Mouse (Mus musculus) CH12.LX (cell line): ENCODE results near the gene Slc35b4. TPM values are rescaled to one million over a fixed set of nuclear protein-coding genes. Genes with fewer than 3 reads are reported as not detected.

Experiments
- DNase-seq: peaks from one replicate; pipeline ENCODE4 v3.0.0-alpha.2; 2013; ENCODE audit errors: extremely low read depth
- H3K27ac ChIP-seq: 2 replicates; pipeline ENCODE4 v1.5.1; 2012; ENCODE audit warnings: low read depth, mild to moderate bottlenecking, control low read depth, moderate library complexity; ENCODE audit not compliant: insufficient read depth
- H3K27me3 ChIP-seq: replicated peaks from 2 replicates; pipeline ENCODE3; 2012; ENCODE audit warnings: inconsistent platforms
- H3K36me3 ChIP-seq, 2 experiments: replicated peaks in 1 of 2; 2 replicates each; pipeline versions ENCODE3 to v1.6.1; 2012; ENCODE audit warnings: inconsistent platforms in 1 of 2, low read length in 1 of 2, mild to moderate bottlenecking in 1 of 2, mixed read lengths in 1 of 2, moderate library complexity in 1 of 2; ENCODE audit not compliant: control insufficient read depth in 1 of 2, insufficient read depth in 1 of 2
- H3K4me1 ChIP-seq, 2 experiments: 2 replicates each; pipeline ENCODE4 v1.6.1; 2012; ENCODE audit warnings: inconsistent platforms in 1 of 2, moderate library complexity in 1 of 2; ENCODE audit not compliant: insufficient read depth in 2 of 2, control insufficient read depth in 1 of 2
- H3K4me2 ChIP-seq: 2 replicates; pipeline ENCODE4 v1.6.1; 2012; ENCODE audit warnings: low read depth, mild to moderate bottlenecking, control low read depth; ENCODE audit not compliant: poor library complexity, insufficient read depth, severe bottlenecking
- H3K4me3 ChIP-seq, 3 experiments: fragments of 150-350 bp in 1 of 3; sonication (generic) in 1 of 3; replicated peaks in 1 of 3; 2 replicates each; pipeline versions ENCODE3 to v1.5.1; 2011 to 2012; ENCODE audit warnings: low read depth in 2 of 3, low read length in 2 of 3, mild to moderate bottlenecking in 2 of 3, moderate library complexity in 2 of 3, control low read depth in 1 of 3, improper control_type of control experiment in 1 of 3, inconsistent platforms in 1 of 3, mixed read lengths in 1 of 3; ENCODE audit not compliant: poor library complexity in 1 of 3
- H3K79me2 ChIP-seq: replicated peaks from 2 replicates; pipeline ENCODE4 v1.6.1; 2012; ENCODE audit warnings: mild to moderate bottlenecking, moderate library complexity; ENCODE audit not compliant: control insufficient read depth, poor library complexity, insufficient read depth, severe bottlenecking; ENCODE audit errors: extremely low read depth
- H3K9ac ChIP-seq: 2 replicates; pipeline ENCODE4 v1.6.1; 2012; ENCODE audit warnings: low read depth, mild to moderate bottlenecking, control low read depth, moderate library complexity; ENCODE audit not compliant: insufficient read depth
- H3K9me3 ChIP-seq: replicated peaks from 2 replicates; pipeline ENCODE3; 2012; ENCODE audit warnings: low read length, inconsistent platforms, mixed read lengths
- BHLHE40 ChIP-seq: IDR thresholded peaks from 2 replicates; pipeline ENCODE4 v1.6.1; 2011; ENCODE audit warnings: mild to moderate bottlenecking, low read depth, low read length, improper control_type of control experiment
- CHD2 ChIP-seq: IDR thresholded peaks from 2 replicates; pipeline ENCODE4 v1.6.1; 2011; ENCODE audit warnings: low read length, improper control_type of control experiment
- E2F4 ChIP-seq: IDR thresholded peaks from 2 replicates; pipeline ENCODE4 v1.6.1; 2011; ENCODE audit warnings: low read depth, low read length, improper control_type of control experiment; ENCODE audit not compliant: insufficient replicate concordance
- ELF1 ChIP-seq: IDR thresholded peaks from 2 replicates; pipeline ENCODE4 v1.6.1; 2014; ENCODE audit warnings: low read depth, mild to moderate bottlenecking, inconsistent platforms, low read length, improper control_type of control experiment
- EP300 ChIP-seq: IDR thresholded peaks from 2 replicates; pipeline ENCODE4 v1.6.1; 2011; ENCODE audit warnings: low read length, improper control_type of control experiment
- ETS1 ChIP-seq: conservative IDR thresholded peaks from 2 replicates; pipeline ENCODE4 v1.6.1; 2012; ENCODE audit warnings: low read depth, mild to moderate bottlenecking, inconsistent platforms, low read length, improper control_type of control experiment, moderate library complexity
- GABPA ChIP-seq: IDR thresholded peaks from 2 replicates; pipeline ENCODE4 v1.6.1; 2012; ENCODE audit warnings: low read depth, low read length, improper control_type of control experiment, inconsistent platforms; ENCODE audit not compliant: insufficient replicate concordance
- IRF4 ChIP-seq: IDR thresholded peaks from 2 replicates; pipeline ENCODE4 v1.6.1; 2014; ENCODE audit warnings: low read depth, mild to moderate bottlenecking, inconsistent platforms, low read length, improper control_type of control experiment
- JUN ChIP-seq: IDR thresholded peaks from 2 replicates; pipeline ENCODE4 v1.6.1; 2011; ENCODE audit warnings: low read depth, mild to moderate bottlenecking, low read length, improper control_type of control experiment, moderate library complexity; ENCODE audit not compliant: insufficient read depth
- KAT2A ChIP-seq: IDR thresholded peaks from 2 replicates; pipeline ENCODE4 v1.6.1; 2012; ENCODE audit warnings: low read length, improper control_type of control experiment, inconsistent platforms; ENCODE audit not compliant: insufficient replicate concordance
- MAFK ChIP-seq: IDR thresholded peaks from 2 replicates; pipeline ENCODE4 v1.6.1; 2011; ENCODE audit warnings: low read length, improper control_type of control experiment; ENCODE audit not compliant: insufficient replicate concordance
- MAX ChIP-seq: IDR thresholded peaks from 2 replicates; pipeline ENCODE4 v1.6.1; 2011; ENCODE audit warnings: low read length, improper control_type of control experiment
- MAZ ChIP-seq: IDR thresholded peaks from 2 replicates; pipeline ENCODE4 v1.6.1; 2012; ENCODE audit warnings: low read depth, mild to moderate bottlenecking, inconsistent platforms, low read length, improper control_type of control experiment, moderate library complexity
- MEF2A ChIP-seq: IDR thresholded peaks from 2 replicates; pipeline ENCODE4 v1.6.1; 2014; ENCODE audit warnings: low read depth, mild to moderate bottlenecking, inconsistent platforms, low read length, improper control_type of control experiment, borderline replicate concordance
- MXI1 ChIP-seq: IDR thresholded peaks from 2 replicates; pipeline ENCODE4 v1.6.1; 2011; ENCODE audit warnings: mild to moderate bottlenecking, low read depth, low read length, improper control_type of control experiment
- NRF1 ChIP-seq: IDR thresholded peaks from 2 replicates; pipeline ENCODE4 v1.6.1; 2014; ENCODE audit warnings: low read depth, mild to moderate bottlenecking, inconsistent platforms, low read length, improper control_type of control experiment, moderate library complexity
- PAX5 ChIP-seq: IDR thresholded peaks from 2 replicates; pipeline ENCODE4 v1.6.1; 2012; ENCODE audit warnings: low read length, inconsistent platforms, mixed read lengths
- POLR2A ChIP-seq: IDR thresholded peaks from 2 replicates; pipeline ENCODE4 v1.6.1; 2011; ENCODE audit warnings: low read depth, mild to moderate bottlenecking, improper control_type of control experiment, low read length
- POLR2AphosphoS2 ChIP-seq: IDR thresholded peaks from 2 replicates; pipeline ENCODE4 v1.6.1; 2011; ENCODE audit warnings: low read depth, low read length, improper control_type of control experiment
- RCOR1 ChIP-seq: conservative IDR thresholded peaks from 2 replicates; pipeline ENCODE4 v1.6.1; 2012; ENCODE audit warnings: low read depth, mild to moderate bottlenecking, inconsistent platforms, low read length, improper control_type of control experiment
- SIN3A ChIP-seq: IDR thresholded peaks from 2 replicates; pipeline ENCODE4 v1.6.1; 2012; ENCODE audit warnings: low read length, improper control_type of control experiment, inconsistent platforms
- SMC3 ChIP-seq: IDR thresholded peaks from 2 replicates; pipeline ENCODE4 v1.6.1; 2011; ENCODE audit warnings: low read depth, low read length, improper control_type of control experiment
- TBP ChIP-seq: conservative IDR thresholded peaks from 2 replicates; pipeline ENCODE4 v1.6.1; 2011; ENCODE audit warnings: low read depth, low read length, improper control_type of control experiment
- UBTF ChIP-seq: IDR thresholded peaks from 2 replicates; pipeline ENCODE4 v1.6.1; 2012; ENCODE audit warnings: low read depth, mild to moderate bottlenecking, inconsistent platforms, low read length, improper control_type of control experiment, moderate library complexity
- USF1 ChIP-seq: IDR thresholded peaks from 2 replicates; pipeline ENCODE4 v1.6.1; 2014; ENCODE audit warnings: low read depth, mild to moderate bottlenecking, inconsistent platforms, low read length, improper control_type of control experiment
- ZC3H11A ChIP-seq: IDR thresholded peaks from 2 replicates; pipeline ENCODE4 v1.6.1; 2012; ENCODE audit warnings: low read depth, mild to moderate bottlenecking, inconsistent platforms, low read length, improper control_type of control experiment
- ZMIZ1 ChIP-seq: IDR thresholded peaks from 2 replicates; pipeline ENCODE4 v1.6.1; 2012; ENCODE audit warnings: low read depth, mild to moderate bottlenecking, inconsistent platforms, low read length, improper control_type of control experiment
- ZNF384 ChIP-seq: IDR thresholded peaks from 2 replicates; pipeline ENCODE4 v1.6.1; 2012; ENCODE audit warnings: low read depth, low read length, improper control_type of control experiment, inconsistent platforms
- dilution Hi-C: fragments of 300-500 bp; cut with MboI; formaldehyde crosslinking; loops from 2 replicates; pipeline ENCODE4 v1.14.3; 2020; ENCODE audit warnings: low sequenced_read_pairs; ENCODE audit not compliant: extremely low pct_unique_long_range_greater_than_20kb, extremely low pct_ligation_motif_present
- in situ Hi-C: fragments of 300-500 bp; cut with MboI; formaldehyde crosslinking; loops from 3 replicates; pipeline ENCODE4 v1.14.3; 2019; ENCODE audit warnings: low sequenced_read_pairs, low pct_ligation_motif_present, low pct_unique_long_range_greater_than_20kb, mixed read lengths
- polyA plus RNA-seq: library from polyadenylated mRNA; unstranded; fragments of >175 nt; gene quantifications from 2 replicates; pipeline ENCODE4 v1.2.1, GENCODE M21; 2012; ENCODE audit warnings: low read depth; ENCODE audit not compliant: insufficient read length
- total RNA-seq, 2 experiments: library from RNA; depleted of rRNA; stranded (reverse); fragments of 300-350 nt in 1 of 2; fragments of >200 nt in 1 of 2; gene quantifications; 2 replicates each; pipeline ENCODE4 v1.2.3; 2012 to 2014

Slc35b4 gene
- total and polyA plus RNA-seq, 3 experiments: 16.9 to 34.8 (median 19.8) TPM

- Histone ChIP-seq H3K4me3 (no peak overlapping the region), H3K27ac (no peak overlapping the region), H3K9ac (no peak overlapping the region), H3K4me1 (peaks cover 0 to 6% of the 10 kb centered on the region in 2 experiments; a peak in 2 of 4 replicates), H3K36me3 (no peaks in the 10 kb centered on the region), H3K9me3 (no peaks in the 10 kb centered on the region), H3K79me2 (no peaks in the 10 kb centered on the region), H3K4me2 (no peak overlapping the region), H3K27me3 (no peaks in the 10 kb centered on the region)
- in situ Hi-C loops (no loop called here), dilution Hi-C loops (no loop called here)
- no peak for DNase-seq
- no peak for TF ChIP-seq SMC3
- no peak for TF ChIP-seq BHLHE40
- TF ChIP-seq POLR2A: no peak
- TF ChIP-seq TBP: no peak
- no peak for TF ChIP-seq MXI1
- TF ChIP-seq ZC3H11A: no peak
- no peak for TF ChIP-seq ETS1
- TF ChIP-seq PAX5: no peak
- TF ChIP-seq UBTF: no peak
- no peak for TF ChIP-seq ELF1
- no peak for TF ChIP-seq IRF4
- TF ChIP-seq GABPA: no peak
- no peak for TF ChIP-seq SIN3A
- TF ChIP-seq MEF2A: no peak
- no peak for TF ChIP-seq ZNF384
- no peak for TF ChIP-seq MAZ
- TF ChIP-seq MAX: no peak
- no peak for TF ChIP-seq NRF1
- TF ChIP-seq RCOR1: no peak
Observed at GRCm38 (mm10) chr6:34138366-34138765, 38.5 kb downstream of the Slc35b4 start.

- H3K4me2 ChIP-seq: no peak overlapping the region
- no peaks in the 10 kb centered on the region for H3K36me3 ChIP-seq
- no peak overlapping the region for H3K27ac ChIP-seq
- H3K9me3 ChIP-seq: no peaks in the 10 kb centered on the region
- H3K79me2 ChIP-seq: no peaks in the 10 kb centered on the region
- no peak overlapping the region for H3K4me3 ChIP-seq
- no peak for TF ChIP-seq CHD2
- no peak for TF ChIP-seq ZC3H11A
- no peak for TF ChIP-seq MXI1
- no peak for TF ChIP-seq TBP
- TF ChIP-seq ZMIZ1: no peak
- TF ChIP-seq JUN: no peak
- TF ChIP-seq USF1: no peak
- no peak for TF ChIP-seq BHLHE40
- TF ChIP-seq POLR2AphosphoS2: no peak
- no peak for TF ChIP-seq MAFK
- TF ChIP-seq KAT2A: no peak
- no peak for TF ChIP-seq E2F4
- TF ChIP-seq RCOR1: no peak
- no peak for TF ChIP-seq UBTF
- no peak for TF ChIP-seq EP300
- TF ChIP-seq SMC3: no peak
- in situ Hi-C loops: no loop called here
- H3K4me1 ChIP-seq: peaks cover 0 to 8% of the 10 kb centered on the region in 2 experiments; a peak in 3 of 4 replicates
- no peak for DNase-seq
- H3K9ac ChIP-seq: no peak overlapping the region
- dilution Hi-C loops: no loop called here
- H3K27me3 ChIP-seq: no peaks in the 10 kb centered on the region
Observed at GRCm38 (mm10) chr6:34132391-34132790, 44.5 kb downstream of the Slc35b4 start.
